Mouse (Mus musculus) CH12.LX (cell line): ENCODE data around the gene Ap2a1. TPM values are rescaled to one million over a fixed set of nuclear protein-coding genes. Genes with fewer than 3 reads are reported as not detected.

Source experiments
- DNase-seq: peaks from one replicate; pipeline ENCODE4 v3.0.0-alpha.2; 2013; ENCODE audit errors: extremely low read depth
- H3K27ac ChIP-seq: 2 replicates; pipeline ENCODE4 v1.5.1; 2012; ENCODE audit warnings: low read depth, mild to moderate bottlenecking, control low read depth, moderate library complexity; ENCODE audit not compliant: insufficient read depth
- H3K27me3 ChIP-seq: replicated peaks from 2 replicates; pipeline ENCODE3; 2012; ENCODE audit warnings: inconsistent platforms
- H3K36me3 ChIP-seq, 2 experiments: replicated peaks in 1 of 2; 2 replicates each; pipeline versions ENCODE3 to v1.6.1; 2012; ENCODE audit warnings: inconsistent platforms in 1 of 2, low read length in 1 of 2, mild to moderate bottlenecking in 1 of 2, mixed read lengths in 1 of 2, moderate library complexity in 1 of 2; ENCODE audit not compliant: control insufficient read depth in 1 of 2, insufficient read depth in 1 of 2
- H3K4me1 ChIP-seq, 2 experiments: 2 replicates each; pipeline ENCODE4 v1.6.1; 2012; ENCODE audit warnings: inconsistent platforms in 1 of 2, moderate library complexity in 1 of 2; ENCODE audit not compliant: insufficient read depth in 2 of 2, control insufficient read depth in 1 of 2
- H3K4me2 ChIP-seq: 2 replicates; pipeline ENCODE4 v1.6.1; 2012; ENCODE audit warnings: low read depth, mild to moderate bottlenecking, control low read depth; ENCODE audit not compliant: poor library complexity, insufficient read depth, severe bottlenecking
- H3K4me3 ChIP-seq, 3 experiments: fragments of 150-350 bp in 1 of 3; sonication (generic) in 1 of 3; replicated peaks in 1 of 3; 2 replicates each; pipeline versions ENCODE3 to v1.5.1; 2011 to 2012; ENCODE audit warnings: low read depth in 2 of 3, low read length in 2 of 3, mild to moderate bottlenecking in 2 of 3, moderate library complexity in 2 of 3, control low read depth in 1 of 3, improper control_type of control experiment in 1 of 3, inconsistent platforms in 1 of 3, mixed read lengths in 1 of 3; ENCODE audit not compliant: poor library complexity in 1 of 3
- H3K79me2 ChIP-seq: replicated peaks from 2 replicates; pipeline ENCODE4 v1.6.1; 2012; ENCODE audit warnings: mild to moderate bottlenecking, moderate library complexity; ENCODE audit not compliant: control insufficient read depth, poor library complexity, insufficient read depth, severe bottlenecking; ENCODE audit errors: extremely low read depth
- H3K9ac ChIP-seq: 2 replicates; pipeline ENCODE4 v1.6.1; 2012; ENCODE audit warnings: low read depth, mild to moderate bottlenecking, control low read depth, moderate library complexity; ENCODE audit not compliant: insufficient read depth
- H3K9me3 ChIP-seq: replicated peaks from 2 replicates; pipeline ENCODE3; 2012; ENCODE audit warnings: low read length, inconsistent platforms, mixed read lengths
- BHLHE40 ChIP-seq: IDR thresholded peaks from 2 replicates; pipeline ENCODE4 v1.6.1; 2011; ENCODE audit warnings: mild to moderate bottlenecking, low read depth, low read length, improper control_type of control experiment
- CHD2 ChIP-seq: IDR thresholded peaks from 2 replicates; pipeline ENCODE4 v1.6.1; 2011; ENCODE audit warnings: low read length, improper control_type of control experiment
- CTCF ChIP-seq, 2 experiments: IDR thresholded peaks in 1 of 2; conservative IDR thresholded peaks in 1 of 2; 2 replicates each; pipeline ENCODE4 v1.5.1; 2011 to 2012; ENCODE audit warnings: low read depth in 2 of 2, low read length in 2 of 2, improper control_type of control experiment in 1 of 2, inconsistent platforms in 1 of 2, mild to moderate bottlenecking in 1 of 2, moderate library complexity in 1 of 2
- ELF1 ChIP-seq: IDR thresholded peaks from 2 replicates; pipeline ENCODE4 v1.6.1; 2014; ENCODE audit warnings: low read depth, mild to moderate bottlenecking, inconsistent platforms, low read length, improper control_type of control experiment
- EP300 ChIP-seq: IDR thresholded peaks from 2 replicates; pipeline ENCODE4 v1.6.1; 2011; ENCODE audit warnings: low read length, improper control_type of control experiment
- JUND ChIP-seq: conservative IDR thresholded peaks from 2 replicates; pipeline ENCODE4 v1.6.1; 2011; ENCODE audit warnings: low read depth, low read length, improper control_type of control experiment
- KAT2A ChIP-seq: IDR thresholded peaks from 2 replicates; pipeline ENCODE4 v1.6.1; 2012; ENCODE audit warnings: low read length, improper control_type of control experiment, inconsistent platforms; ENCODE audit not compliant: insufficient replicate concordance
- MAFK ChIP-seq: IDR thresholded peaks from 2 replicates; pipeline ENCODE4 v1.6.1; 2011; ENCODE audit warnings: low read length, improper control_type of control experiment; ENCODE audit not compliant: insufficient replicate concordance
- MXI1 ChIP-seq: IDR thresholded peaks from 2 replicates; pipeline ENCODE4 v1.6.1; 2011; ENCODE audit warnings: mild to moderate bottlenecking, low read depth, low read length, improper control_type of control experiment
- MYC ChIP-seq: IDR thresholded peaks from 2 replicates; pipeline ENCODE4 v1.6.1; 2011; ENCODE audit warnings: low read depth, mild to moderate bottlenecking, improper control_type of control experiment, low read length
- NELFE ChIP-seq: IDR thresholded peaks from 2 replicates; pipeline ENCODE4 v1.6.1; 2011; ENCODE audit warnings: low read depth, low read length, improper control_type of control experiment
- NRF1 ChIP-seq: IDR thresholded peaks from 2 replicates; pipeline ENCODE4 v1.6.1; 2014; ENCODE audit warnings: low read depth, mild to moderate bottlenecking, inconsistent platforms, low read length, improper control_type of control experiment, moderate library complexity
- POLR2A ChIP-seq: IDR thresholded peaks from 2 replicates; pipeline ENCODE4 v1.6.1; 2011; ENCODE audit warnings: low read depth, mild to moderate bottlenecking, improper control_type of control experiment, low read length
- POLR2AphosphoS2 ChIP-seq: IDR thresholded peaks from 2 replicates; pipeline ENCODE4 v1.6.1; 2011; ENCODE audit warnings: low read depth, low read length, improper control_type of control experiment
- RAD21 ChIP-seq: IDR thresholded peaks from 2 replicates; pipeline ENCODE4 v1.6.1; 2011; ENCODE audit warnings: low read depth, mild to moderate bottlenecking, low read length, improper control_type of control experiment, moderate library complexity
- RCOR1 ChIP-seq: conservative IDR thresholded peaks from 2 replicates; pipeline ENCODE4 v1.6.1; 2012; ENCODE audit warnings: low read depth, mild to moderate bottlenecking, inconsistent platforms, low read length, improper control_type of control experiment
- SMC3 ChIP-seq: IDR thresholded peaks from 2 replicates; pipeline ENCODE4 v1.6.1; 2011; ENCODE audit warnings: low read depth, low read length, improper control_type of control experiment
- TBP ChIP-seq: conservative IDR thresholded peaks from 2 replicates; pipeline ENCODE4 v1.6.1; 2011; ENCODE audit warnings: low read depth, low read length, improper control_type of control experiment
- TCF12 ChIP-seq: IDR thresholded peaks from 2 replicates; pipeline ENCODE4 v1.6.1; 2014; ENCODE audit warnings: low read depth, mild to moderate bottlenecking, inconsistent platforms, low read length, improper control_type of control experiment
- UBTF ChIP-seq: IDR thresholded peaks from 2 replicates; pipeline ENCODE4 v1.6.1; 2012; ENCODE audit warnings: low read depth, mild to moderate bottlenecking, inconsistent platforms, low read length, improper control_type of control experiment, moderate library complexity
- USF2 ChIP-seq: conservative IDR thresholded peaks from 2 replicates; pipeline ENCODE4 v1.6.1; 2011; ENCODE audit warnings: low read depth, low read length, improper control_type of control experiment
- ZKSCAN1 ChIP-seq: IDR thresholded peaks from 2 replicates; pipeline ENCODE4 v1.6.1; 2012; ENCODE audit warnings: low read depth, inconsistent platforms, low read length, improper control_type of control experiment, borderline replicate concordance
- ZMIZ1 ChIP-seq: IDR thresholded peaks from 2 replicates; pipeline ENCODE4 v1.6.1; 2012; ENCODE audit warnings: low read depth, mild to moderate bottlenecking, inconsistent platforms, low read length, improper control_type of control experiment
- ZNF384 ChIP-seq: IDR thresholded peaks from 2 replicates; pipeline ENCODE4 v1.6.1; 2012; ENCODE audit warnings: low read depth, low read length, improper control_type of control experiment, inconsistent platforms
- dilution Hi-C: fragments of 300-500 bp; cut with MboI; formaldehyde crosslinking; loops from 2 replicates; pipeline ENCODE4 v1.14.3; 2020; ENCODE audit warnings: low sequenced_read_pairs; ENCODE audit not compliant: extremely low pct_unique_long_range_greater_than_20kb, extremely low pct_ligation_motif_present
- in situ Hi-C: fragments of 300-500 bp; cut with MboI; formaldehyde crosslinking; loops from 3 replicates; pipeline ENCODE4 v1.14.3; 2019; ENCODE audit warnings: low sequenced_read_pairs, low pct_ligation_motif_present, low pct_unique_long_range_greater_than_20kb, mixed read lengths
- polyA plus RNA-seq: library from polyadenylated mRNA; unstranded; fragments of >175 nt; gene quantifications from 2 replicates; pipeline ENCODE4 v1.2.1, GENCODE M21; 2012; ENCODE audit warnings: low read depth; ENCODE audit not compliant: insufficient read length
- total RNA-seq, 2 experiments: library from RNA; depleted of rRNA; stranded (reverse); fragments of 300-350 nt in 1 of 2; fragments of >200 nt in 1 of 2; gene quantifications; 2 replicates each; pipeline ENCODE4 v1.2.3; 2012 to 2014

The Ap2a1 gene
- total and polyA plus RNA-seq, 3 experiments = 35.7 to 61.1 (median 56.3) TPM

GRCm38 (mm10) chr7:44973415-44974130 is 44.3 kb upstream of the Ap2a1 start:
- Histone ChIP-seq H3K9me3 (no peaks in the 10 kb centered on the region), H3K27ac (no peak overlapping the region), H3K4me2 (no peak overlapping the region), H3K9ac (no peak overlapping the region), H3K79me2 (no peaks in the 10 kb centered on the region), H3K4me1 (peaks cover 7 to 25% of the 10 kb centered on the region in 2 experiments; a peak in 3 of 4 replicates), H3K4me3 (peak overlapping the region; percentile 5 to 55 (median 49)), H3K27me3 (no peaks in the 10 kb centered on the region), H3K36me3 (peaks cover 21 to 45% of the 10 kb centered on the region in 2 experiments)
- no peak for TF ChIP-seq EP300
- dilution Hi-C loops (no loop called here), in situ Hi-C loops (no loop called here)
- DNase-seq = no peak

- H3K79me2 ChIP-seq = no peaks in the 10 kb centered on the region
- H3K9ac ChIP-seq = no peak overlapping the region; the same call in 1 of the 2 replicates
- no peak for DNase-seq
- H3K36me3 ChIP-seq = peaks cover 1 to 32% of the 10 kb centered on the region in 2 experiments
- peak overlapping the region; percentile 71 for H3K4me2 ChIP-seq
- dilution Hi-C loops (no loop called here), in situ Hi-C loops (no loop called here)
- peaks cover 7 to 25% of the 10 kb centered on the region in 2 experiments; a peak in 3 of 4 replicates for H3K4me1 ChIP-seq
- H3K27ac ChIP-seq = no peak overlapping the region
- H3K4me3 ChIP-seq = peak overlapping the region in 1 of 3 experiments; percentile 56
- no peaks in the 10 kb centered on the region for H3K27me3 ChIP-seq
- TF ChIP-seq RAD21 (no peak), MXI1 (no peak), ZKSCAN1 (no peak), MAFK (no peak), TBP (no peak), MYC (no peak), BHLHE40 (no peak), JUND (no peak), KAT2A (no peak), NRF1 (no peak), EP300 (no peak)
- H3K9me3 ChIP-seq = no peaks in the 10 kb centered on the region
These were observed 41.8 kb upstream of the Ap2a1 start for GRCm38 (mm10) chr7:44971142-44971541.

- H3K36me3 ChIP-seq = peaks cover 0 to 33% of the 10 kb centered on the region in 2 experiments
- no peaks in the 10 kb centered on the region for H3K27me3 ChIP-seq
- H3K4me3 ChIP-seq = peak overlapping the region; percentile 52 to 62 (median 56)
- in situ Hi-C loops = no loop called here
- dilution Hi-C loops = no loop called here
- H3K9ac ChIP-seq = peak overlapping the region; percentile 22; the same call in 1 of the 2 replicates
- H3K9me3 ChIP-seq = no peaks in the 10 kb centered on the region
- H3K4me1 ChIP-seq = peaks cover 7 to 25% of the 10 kb centered on the region in 2 experiments; a peak in 3 of 4 replicates
- H3K27ac ChIP-seq = peak overlapping the region; percentile 65
- no peaks in the 10 kb centered on the region for H3K79me2 ChIP-seq
- H3K4me2 ChIP-seq = peak overlapping the region; percentile 86
- DNase-seq = peak; percentile 93
- TF ChIP-seq TCF12 (0 out of 2 replicates have a peak, but pooled peaks have one; percentile 28), ZNF384 (no peak), BHLHE40 (0 out of 2 replicates have a peak, but pooled peaks have one; percentile 18), KAT2A (no peak), UBTF (no peak), CTCF (conservative IDR thresholded peaks at IDR 0.05 in 1 of 2, IDR thresholded peaks at IDR 0.05 in 1 of 2; ENCODE audit: low read depth in 2 of 2, low read length in 2 of 2) (no peak), CHD2 (peak; percentile 87), EP300 (no peak), ELF1 (no peak), USF2 (no peak), RCOR1 (no peak), POLR2AphosphoS2 (no peak), NELFE (peak; percentile 20; the same call in 1 of the 2 replicates), ZMIZ1 (peak; percentile 72), MXI1 (0 out of 2 replicates have a peak, but pooled peaks have one; percentile 46), POLR2A (peak; percentile 67; the same call in 1 of the 2 replicates), SMC3 (no peak), MYC (no peak)
These were observed 41.0 kb upstream of the Ap2a1 start for GRCm38 (mm10) chr7:44970231-44970691.
